Mouse (Mus musculus) liver, embryonic 14.5 days (tissue): Measurements from ENCODE around the gene Phactr1. TPM values are rescaled to one million over a fixed set of nuclear protein-coding genes. Genes with fewer than 3 reads are reported as not detected.

Experiments
- ATAC-seq: fragments of 200-750 bp; cut with Nextera tagmentation; 2 replicates; pipeline ENCODE4 v1.8.0; 2017; ENCODE audit warnings: moderate number of reproducible peaks, mild to moderate bottlenecking, moderate library complexity; ENCODE audit not compliant: insufficient read depth
- DNase-seq, 3 experiments: peaks; one replicate each; pipeline ENCODE4 v3.0.0-alpha.2; 2012 to 2013; ENCODE audit warnings: low read depth in 3 of 3, low spot score in 3 of 3
- H3K27ac ChIP-seq: fragments of 300-500 bp; sonication (generic); 2 replicates; pipeline ENCODE4 v1.5.1; 2014; ENCODE audit warnings: moderate library complexity, mild to moderate bottlenecking, control low read depth, inconsistent platforms
- H3K27me3 ChIP-seq: fragments of 300-500 bp; sonication (generic); 2 replicates; pipeline ENCODE4 v1.6.1; 2014; ENCODE audit warnings: mild to moderate bottlenecking, low read length, moderate library complexity; ENCODE audit not compliant: control insufficient read depth, insufficient read depth
- H3K36me3 ChIP-seq: fragments of 300-500 bp; sonication (generic); replicated peaks from 2 replicates; pipeline ENCODE4 v1.6.1; 2014; ENCODE audit warnings: low read depth; ENCODE audit not compliant: control insufficient read depth, insufficient read depth
- H3K4me1 ChIP-seq, 2 experiments: fragments of 200-500 bp in 1 of 2; fragments of 300-500 bp in 1 of 2; sonication (generic) in 1 of 2; replicated peaks; 2 replicates each; pipeline ENCODE4 v1.6.1; 2012 to 2014; ENCODE audit warnings: antibody characterized with exemption in 1 of 2, inconsistent platforms in 1 of 2, low read length in 1 of 2; ENCODE audit not compliant: control insufficient read depth in 2 of 2, insufficient read depth in 2 of 2
- H3K4me2 ChIP-seq: fragments of 300-500 bp; sonication (generic); 2 replicates; pipeline ENCODE4 v1.6.1; 2014; ENCODE audit warnings: low read depth, mild to moderate bottlenecking, control low read depth, moderate library complexity
- H3K4me3 ChIP-seq, 2 experiments: fragments of 200-500 bp in 1 of 2; fragments of 300-500 bp in 1 of 2; sonication (generic) in 1 of 2; 2 replicates each; pipeline ENCODE4 v1.5.1; 2012 to 2014; ENCODE audit warnings: low read depth in 2 of 2, low read length in 2 of 2, mild to moderate bottlenecking in 2 of 2, control low read depth in 1 of 2, inconsistent platforms in 1 of 2, moderate library complexity in 1 of 2; ENCODE audit not compliant: insufficient read depth in 1 of 2
- H3K9ac ChIP-seq: fragments of 300-500 bp; sonication (generic); replicated peaks from 2 replicates; pipeline ENCODE4 v1.6.1; 2014; ENCODE audit warnings: mild to moderate bottlenecking, control low read depth, moderate library complexity
- H3K9me3 ChIP-seq: fragments of 300-500 bp; sonication (generic); 2 replicates; pipeline ENCODE4 v1.6.1; 2016; ENCODE audit warnings: low read length, mixed read lengths; ENCODE audit not compliant: control insufficient read depth
- CTCF ChIP-seq: IDR thresholded peaks from 2 replicates; pipeline ENCODE4 v1.5.1; 2016; ENCODE audit warnings: antibody characterized with exemption, low read depth, control low read depth
- EP300 ChIP-seq: IDR thresholded peaks from 2 replicates; pipeline ENCODE4 v1.6.1; 2016; ENCODE audit warnings: antibody characterized with exemption, low read depth
- WGBS: fragments of 180-500 bp; shearing (Covaris S2); extraction: QIAGEN DNeasy Blood & Tissue Kit; methylation state at CpG from one replicate; pipeline ENCODE4 v1.1.7; 2014; ENCODE audit not compliant: insufficient replicate concordance; 5-methylcytosine and 5-hydroxymethylcytosine counted together
- polyA plus RNA-seq, 2 experiments: library from polyadenylated mRNA; depleted of rRNA in 1 of 2; stranded (reverse) in 1 of 2; unstranded in 1 of 2; fragments of >200 nt; fragmentation: Nextera tagmentation in 1 of 2; extraction: Ambion mirVana in 1 of 2; gene quantifications; 2 replicates each; pipeline versions ENCODE4 v1.2.1 to v1.2.3; 2012 to 2014

Gene Phactr1
- polyA plus RNA-seq, 2 experiments: 0.15 to 0.21 TPM

GRCm38 (mm10) chr13:42921769-42922450 lies 241.5 kb downstream of the Phactr1 start:
- 67% methylated on average over 10 of the region's 10 CpGs for WGBS
- DNase-seq (no peak), ATAC-seq (no peak)
- peaks cover 5% of the 10 kb centered on the region for H3K27me3 ChIP-seq
- no peaks in the 10 kb centered on the region for H3K9me3 ChIP-seq
- H3K9ac ChIP-seq: no peak overlapping the region
- no peak for TF ChIP-seq EP300
- TF ChIP-seq CTCF: no peak
- H3K4me1 ChIP-seq: no peaks in the 10 kb centered on the region
- no peaks in the 10 kb centered on the region for H3K36me3 ChIP-seq
- no peak overlapping the region for H3K4me3 ChIP-seq
- no peak overlapping the region for H3K27ac ChIP-seq
- H3K4me2 ChIP-seq: no peak overlapping the region

GRCm38 (mm10) chr13:42927778-42928177 lies 247.4 kb downstream of the Phactr1 start:
- H3K4me1 ChIP-seq: no peaks in the 10 kb centered on the region
- no peak for ATAC-seq
- no peak overlapping the region for H3K4me2 ChIP-seq
- no peaks in the 10 kb centered on the region for H3K9me3 ChIP-seq
- H3K4me3 ChIP-seq: no peak overlapping the region
- 64% methylated on average over 11 of the region's 11 CpGs for WGBS
- no peak for TF ChIP-seq EP300
- no peak overlapping the region for H3K27ac ChIP-seq
- H3K36me3 ChIP-seq: no peaks in the 10 kb centered on the region
- no peak overlapping the region for H3K9ac ChIP-seq
- no peaks in the 10 kb centered on the region for H3K27me3 ChIP-seq
- no peak for DNase-seq

- Histone ChIP-seq H3K36me3 (no peaks in the 10 kb centered on the region), H3K9ac (no peak overlapping the region), H3K27me3 (no peaks in the 10 kb centered on the region), H3K4me1 (no peaks in the 10 kb centered on the region), H3K9me3 (no peaks in the 10 kb centered on the region), H3K4me3 (no peak overlapping the region), H3K27ac (no peak overlapping the region), H3K4me2 (no peak overlapping the region)
- 41% methylated on average over 10 of the region's 10 CpGs for WGBS
- no peak for DNase-seq
- no peak for TF ChIP-seq EP300
- no peak for TF ChIP-seq CTCF
- no peak for ATAC-seq
Observed at GRCm38 (mm10) chr13:42929529-42930235, 249.3 kb downstream of the Phactr1 start.

- H3K36me3 ChIP-seq: no peaks in the 10 kb centered on the region
- no peaks in the 10 kb centered on the region for H3K9me3 ChIP-seq
- no peaks in the 10 kb centered on the region for H3K27me3 ChIP-seq
- ATAC-seq: no peak
- no peak overlapping the region for H3K4me3 ChIP-seq
- no peak overlapping the region for H3K4me2 ChIP-seq
- TF ChIP-seq EP300 (no peak), CTCF (no peak)
- no peak for DNase-seq
- WGBS: 70% methylated on average over 5 of the region's 5 CpGs
- no peaks in the 10 kb centered on the region for H3K4me1 ChIP-seq
- H3K9ac ChIP-seq: no peak overlapping the region
- no peak overlapping the region for H3K27ac ChIP-seq
Observed at GRCm38 (mm10) chr13:42932046-42932445, 251.6 kb downstream of the Phactr1 start.

- WGBS: 60% methylated on average over 16 of the region's 16 CpGs
- DNase-seq (no peak), ATAC-seq (no peak)
- H3K36me3 ChIP-seq: no peaks in the 10 kb centered on the region
- H3K27me3 ChIP-seq: no peaks in the 10 kb centered on the region
- H3K27ac ChIP-seq: no peak overlapping the region
- H3K4me3 ChIP-seq: no peak overlapping the region
- H3K9ac ChIP-seq: no peak overlapping the region
- H3K4me1 ChIP-seq: no peaks in the 10 kb centered on the region
- no peak overlapping the region for H3K4me2 ChIP-seq
- TF ChIP-seq CTCF (no peak), EP300 (no peak)
- H3K9me3 ChIP-seq: no peaks in the 10 kb centered on the region
Observed at GRCm38 (mm10) chr13:42934538-42935126, 254.2 kb downstream of the Phactr1 start.
